Comparison of ENCODE assay signal across 22 mouse cellular contexts in genomic region chr5:36526921-36527320, GRCm38 (mm10). TPM values are rescaled to one million over a fixed set of nuclear protein-coding genes. Genes with fewer than 3 reads are reported as not detected.
"Had no signal": no experiment of that assay in that cellular context is flagged by ENCODE, and none has a peak within 500 bp of the region (broad histone marks: within the 10 kb centered on the region; RNA-seq: fewer than 3 reads in every experiment).

No protein-coding gene starts in this region.

- H3K4me3 ChIP-seq: gastrocnemius, adult 2 months; heart, embryonic 10.5 days; heart, embryonic 12.5 days; hindbrain, embryonic 13.5 days; hindbrain, embryonic 15.5 days; kidney, embryonic 15.5 days; limb, embryonic 12.5 days; limb, embryonic 15.5 days; liver, embryonic 12.5 days had no signal

- DNase-seq: gastrocnemius, postnatal 10 days; gastrocnemius, postnatal 25 days; heart, adult 18-20 months; heart, postnatal 36 days; kidney, adult 11 months; layer of hippocampus, adult 9-11 months; layer of hippocampus, postnatal 36 days; left cerebral cortex, postnatal 4 days had no signal

- H3K9me3 ChIP-seq: heart, embryonic 10.5 days; heart, embryonic 12.5 days; hindbrain, embryonic 13.5 days; hindbrain, embryonic 15.5 days; kidney, embryonic 15.5 days; limb, embryonic 12.5 days; limb, embryonic 15.5 days; liver, embryonic 12.5 days had no signal

- H3K27me3 ChIP-seq: heart, embryonic 12.5 days; hindbrain, embryonic 13.5 days; hindbrain, embryonic 15.5 days; kidney, embryonic 15.5 days; limb, embryonic 12.5 days; limb, embryonic 15.5 days; liver, embryonic 12.5 days had no signal

- H3K9ac ChIP-seq: heart, embryonic 12.5 days; hindbrain, embryonic 15.5 days; kidney, embryonic 15.5 days; limb, embryonic 12.5 days; limb, embryonic 15.5 days; liver, embryonic 12.5 days; liver, embryonic 14.5 days had no signal

- H3K27ac ChIP-seq: gastrocnemius, adult 2 months; heart, embryonic 10.5 days; hindbrain, embryonic 13.5 days; hindbrain, embryonic 15.5 days; hindbrain, postnatal 0 days; kidney, embryonic 15.5 days; kidney, postnatal 0 days; limb, embryonic 12.5 days; limb, embryonic 15.5 days; liver, embryonic 12.5 days; liver, embryonic 14.5 days had no signal

- ATAC-seq: hindbrain, postnatal 0 days; intestine, embryonic 16.5 days; liver, embryonic 12.5 days had no signal

- H3K4me2 ChIP-seq: heart, embryonic 12.5 days; hindbrain, embryonic 13.5 days; hindbrain, embryonic 15.5 days; kidney, embryonic 15.5 days; limb, embryonic 12.5 days; limb, embryonic 15.5 days; liver, embryonic 12.5 days had no signal

RNA-seq across cellular contexts. Expression of gene Ccdc96, which starts 42.5 kb away (rescaled TPM):
- total RNA-seq: granulocyte monocyte progenitor cell, adult 5-6 weeks had no signal
